Mouse (Mus musculus): ENCODE results near the gene Sema5b.
"Not testable (repeated sequence)": the region's sequence is repeated elsewhere in the genome, so short reads cannot be mapped to it uniquely, and the experiment has no call there.

DNA sequence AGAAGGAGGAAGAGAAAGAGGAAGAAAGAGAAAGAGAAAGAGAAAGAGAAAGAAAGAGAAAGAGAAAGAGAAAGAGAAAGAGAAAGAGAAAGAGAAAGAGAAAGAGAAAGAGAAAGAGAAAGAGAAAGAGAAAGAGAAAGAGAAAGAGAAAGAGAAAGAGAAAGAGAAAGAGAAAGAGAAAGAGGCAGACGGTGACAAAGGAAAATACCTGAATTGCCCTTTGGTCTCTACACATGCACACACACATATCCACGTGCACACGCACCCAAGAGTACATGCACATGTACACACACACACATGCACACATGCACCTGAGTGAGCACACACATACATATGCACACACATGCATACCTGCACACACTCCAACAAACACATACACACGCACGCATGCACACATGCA, 24.7 kb downstream of the Sema5b start:
- TF ChIP-seq CTCF (IDR thresholded peaks at IDR 0.05; ENCODE audit: low read depth); EP300 (optimal IDR thresholded peaks at IDR 0.05): not testable (repeated sequence)
